Mouse (Mus musculus) erythroblast, embryonic 14.5 days (primary cell): ENCODE data around the gene Man2a2.

Experiments
- GATA1 ChIP-seq: IDR thresholded peaks from 2 replicates; pipeline ENCODE4 v1.6.1; 2012; ENCODE audit warnings: low read length, inconsistent platforms, mixed read lengths
- TAL1 ChIP-seq: IDR thresholded peaks from 3 replicates; pipeline ENCODE4 v1.6.1; 2012; ENCODE audit warnings: low read length, inconsistent platforms, mixed read lengths

GRCm38 (mm10) chr7:80350808-80351207 lies 20.4 kb downstream of the Man2a2 start:
- TF ChIP-seq TAL1 (no peak), GATA1 (no peak)
